Mouse (Mus musculus) hindbrain, embryonic 16.5 days (tissue): ENCODE data around the gene Psme1. TPM values are rescaled to one million over a fixed set of nuclear protein-coding genes. Genes with fewer than 3 reads are reported as not detected.

ENCODE experiments used
- ATAC-seq: fragments of 200-750 bp; cut with Nextera tagmentation; 2 replicates; pipeline ENCODE4 v1.8.0; 2017; ENCODE audit warnings: moderate TSS enrichment, moderate library complexity
- H3K27ac ChIP-seq: fragments of 300-500 bp; sonication (generic); 2 replicates; pipeline ENCODE4 v1.5.1; 2014; ENCODE audit warnings: low read depth, mild to moderate bottlenecking, control low read depth, low read length, moderate library complexity
- H3K27me3 ChIP-seq: fragments of 300-500 bp; sonication (generic); replicated peaks from 2 replicates; pipeline ENCODE4 v1.6.1; 2014; ENCODE audit warnings: low read length; ENCODE audit not compliant: control insufficient read depth, insufficient read depth
- H3K36me3 ChIP-seq: fragments of 300-500 bp; sonication (generic); 2 replicates; pipeline ENCODE4 v1.6.1; 2014; ENCODE audit warnings: mild to moderate bottlenecking, low read length, moderate library complexity, mixed read lengths; ENCODE audit not compliant: control insufficient read depth, insufficient read depth
- H3K4me1 ChIP-seq: fragments of 300-500 bp; sonication (generic); 2 replicates; pipeline ENCODE4 v1.6.1; 2014; ENCODE audit warnings: low read depth, low read length; ENCODE audit not compliant: control insufficient read depth, insufficient read depth
- H3K4me2 ChIP-seq: fragments of 300-500 bp; sonication (generic); 2 replicates; pipeline ENCODE4 v1.6.1; 2014; ENCODE audit warnings: mild to moderate bottlenecking, low read length, control low read depth, moderate library complexity
- H3K4me3 ChIP-seq: fragments of 300-500 bp; sonication (generic); 2 replicates; pipeline ENCODE4 v1.5.1; 2014; ENCODE audit warnings: mild to moderate bottlenecking, low read length, control low read depth, moderate library complexity
- H3K9ac ChIP-seq: fragments of 300-500 bp; sonication (generic); 2 replicates; pipeline ENCODE4 v1.6.1; 2014; ENCODE audit warnings: low read depth, mild to moderate bottlenecking, control low read depth, low read length, moderate library complexity
- H3K9me3 ChIP-seq: fragments of 300-500 bp; sonication (generic); 2 replicates; pipeline ENCODE4 v1.6.1; 2014; ENCODE audit warnings: mild to moderate bottlenecking, low read length, moderate library complexity; ENCODE audit not compliant: control insufficient read depth
- WGBS: fragments of 180-500 bp; shearing (Covaris S2); extraction: QIAGEN DNeasy Blood & Tissue Kit; methylation state at CpG from one replicate; pipeline ENCODE4 v1.1.7; 2014; 5-methylcytosine and 5-hydroxymethylcytosine counted together
- polyA plus RNA-seq: library from polyadenylated mRNA; unstranded; fragments of >200 nt; fragmentation: Nextera tagmentation; extraction: Ambion mirVana; gene quantifications from 2 replicates; pipeline ENCODE4 v1.2.1, GENCODE M21; 2015

The Psme1 gene
- polyA plus RNA-seq, 1 experiment from 2014 or later, result 230 TPM

- no peaks in the 10 kb centered on the region for H3K27me3 ChIP-seq
- peak overlapping the region; percentile 56 for H3K4me3 ChIP-seq
- H3K36me3 ChIP-seq, result peaks cover 5% of the 10 kb centered on the region
- WGBS, result 92% methylated on average over 11 of the region's 11 CpGs
- H3K27ac ChIP-seq, result peak overlapping the region; percentile 94
- H3K9me3 ChIP-seq, result no peaks in the 10 kb centered on the region
- peaks cover 29% of the 10 kb centered on the region for H3K4me1 ChIP-seq
- H3K9ac ChIP-seq, result peak overlapping the region; percentile 69; the same call in 1 of the 2 replicates
- no peak for ATAC-seq
- peak overlapping the region; percentile 83 for H3K4me2 ChIP-seq
These were observed 12.0 kb downstream of the Psme1 start for GRCm38 (mm10) chr14:55589771-55590448.

- Histone ChIP-seq H3K4me1 (peaks cover 26% of the 10 kb centered on the region), H3K36me3 (peaks cover 12% of the 10 kb centered on the region), H3K27me3 (no peaks in the 10 kb centered on the region), H3K9ac (peak within 1 kb of the TSS; percentile 69), H3K27ac (peak within 1 kb of the TSS; percentile 94), H3K9me3 (no peaks in the 10 kb centered on the region), H3K4me2 (peak within 1 kb of the TSS; percentile 83), H3K4me3 (peak within 1 kb of the TSS; percentile 56)
- WGBS, result 0% methylated on average over 22 of the region's 22 CpGs
- ATAC-seq, result peak; percentile 96
These were observed 12.9 kb downstream of the Psme1 start, which contains the start of gene Psme2 for GRCm38 (mm10) chr14:55590748-55591330. Psme2 (minus strand) TSS chr14:55591113.

- Histone ChIP-seq H3K4me3 (peak within 1 kb of the TSS; percentile 56), H3K36me3 (peaks cover 17% of the 10 kb centered on the region), H3K4me2 (peak within 1 kb of the TSS; percentile 83), H3K27me3 (no peaks in the 10 kb centered on the region), H3K9ac (peak within 1 kb of the TSS; percentile 69), H3K27ac (peak within 1 kb of the TSS; percentile 94), H3K9me3 (no peaks in the 10 kb centered on the region), H3K4me1 (peaks cover 26% of the 10 kb centered on the region)
- WGBS, result 0% methylated on average over 33 of the region's 33 CpGs
- ATAC-seq, result peak; percentile 90
These were observed 13.5 kb downstream of the Psme1 start, which contains the start of gene Rnf31 for GRCm38 (mm10) chr14:55591331-55591891. Rnf31 (plus strand) TSS chr14:55591708.

- Histone ChIP-seq H3K4me2 (peak overlapping the region; percentile 83), H3K27me3 (no peaks in the 10 kb centered on the region), H3K4me1 (peaks cover 26% of the 10 kb centered on the region), H3K9me3 (no peaks in the 10 kb centered on the region), H3K4me3 (peak overlapping the region; percentile 56), H3K36me3 (peaks cover 22% of the 10 kb centered on the region), H3K27ac (peak overlapping the region; percentile 94), H3K9ac (peak overlapping the region; percentile 69)
- WGBS, result 9% methylated on average over 16 of the region's 16 CpGs
- ATAC-seq, result no peak
These were observed 14.3 kb downstream of the Psme1 start for GRCm38 (mm10) chr14:55592226-55592625.

- Histone ChIP-seq H3K27ac (no peak overlapping the region), H3K9ac (no peak overlapping the region), H3K9me3 (no peaks in the 10 kb centered on the region), H3K4me1 (peaks cover 17% of the 10 kb centered on the region), H3K4me3 (no peak overlapping the region), H3K27me3 (no peaks in the 10 kb centered on the region), H3K36me3 (peaks cover 38% of the 10 kb centered on the region), H3K4me2 (no peak overlapping the region)
- 69% methylated on average over 13 of the region's 13 CpGs for WGBS
- no peak for ATAC-seq
These were observed 18.2 kb downstream of the Psme1 start for GRCm38 (mm10) chr14:55596036-55596690.

GRCm38 (mm10) chr14:55598521-55599390 is 20.8 kb downstream of the Psme1 start:
- Histone ChIP-seq H3K4me2 (no peak overlapping the region), H3K9me3 (no peaks in the 10 kb centered on the region), H3K27ac (no peak overlapping the region), H3K36me3 (peaks cover 56% of the 10 kb centered on the region), H3K4me1 (peaks cover 1% of the 10 kb centered on the region), H3K27me3 (no peaks in the 10 kb centered on the region), H3K9ac (no peak overlapping the region), H3K4me3 (no peak overlapping the region)
- 95% methylated on average over 21 of the region's 21 CpGs for WGBS
- no peak for ATAC-seq

- H3K36me3 ChIP-seq, result peaks cover 51% of the 10 kb centered on the region
- 92% methylated on average over 7 of the region's 7 CpGs for WGBS
- H3K27me3 ChIP-seq, result no peaks in the 10 kb centered on the region
- no peaks in the 10 kb centered on the region for H3K9me3 ChIP-seq
- H3K4me1 ChIP-seq, result no peaks in the 10 kb centered on the region
- H3K4me3 ChIP-seq, result peak within 1 kb of the TSS; percentile 35
- peak within 1 kb of the TSS; percentile 49 for H3K4me2 ChIP-seq
- no peak for ATAC-seq
- H3K27ac ChIP-seq, result peak within 1 kb of the TSS; percentile 49
- H3K9ac ChIP-seq, result peak within 1 kb of the TSS; percentile 57
These were observed 25.3 kb downstream of the Psme1 start, which contains the start of gene Irf9 for GRCm38 (mm10) chr14:55603271-55603632. Irf9 (plus strand) TSS chr14:55603571.

GRCm38 (mm10) chr14:55603633-55604576 is 26.0 kb downstream of the Psme1 start:
- H3K27me3 ChIP-seq, result no peaks in the 10 kb centered on the region
- no peaks in the 10 kb centered on the region for H3K9me3 ChIP-seq
- peaks cover 51% of the 10 kb centered on the region for H3K36me3 ChIP-seq
- ATAC-seq, result peak; percentile 91
- no peaks in the 10 kb centered on the region for H3K4me1 ChIP-seq
- H3K9ac ChIP-seq, result peak overlapping the region; percentile 57
- peak overlapping the region; percentile 49 for H3K27ac ChIP-seq
- H3K4me2 ChIP-seq, result peak overlapping the region; percentile 49
- WGBS, result 24% methylated on average over 18 of the region's 19 CpGs
- peak overlapping the region; percentile 35 for H3K4me3 ChIP-seq
